Mouse (Mus musculus) cerebellum, adult (tissue): ENCODE measurements around the gene Fitm2.
"Not testable (repeated sequence)": the region's sequence is repeated elsewhere in the genome, so short reads cannot be mapped to it uniquely, and the experiment has no call there.

Experiments used
- ATAC-seq: cut with Nextera tagmentation; 2 replicates; pipeline ENCODE4 v1.9.2; 2017; ENCODE audit warnings: mild to moderate bottlenecking, moderate library complexity, mixed read lengths; ENCODE audit not compliant: insufficient number of reproducible peaks, low FRiP score, low TSS enrichment

The Fitm2 gene

GRCm38 (mm10) chr2:163463998-163464397 is 8.4 kb downstream of the Fitm2 start:
- 0 out of 2 replicates have a peak, but pooled peaks have one; percentile 36 for ATAC-seq

- ATAC-seq = no peak
Measured at GRCm38 (mm10) chr2:163463251-163463769, 9.1 kb downstream of the Fitm2 start.

GRCm38 (mm10) chr2:163462801-163463200 is 9.6 kb downstream of the Fitm2 start:
- ATAC-seq = no peak

- ATAC-seq = no peak
Measured at GRCm38 (mm10) chr2:163462386-163462785, 10.0 kb downstream of the Fitm2 start.

- ATAC-seq = not testable (repeated sequence)
Measured at GRCm38 (mm10) chr2:163461307-163461706, 11.1 kb downstream of the Fitm2 start.

GRCm38 (mm10) chr2:163460622-163461021 is 11.8 kb downstream of the Fitm2 start:
- no peak for ATAC-seq

GRCm38 (mm10) chr2:163459380-163459779 is 13.0 kb downstream of the Fitm2 start:
- no peak for ATAC-seq

GRCm38 (mm10) chr2:163458539-163459265 is 13.7 kb downstream of the Fitm2 start:
- peak; percentile 74 for ATAC-seq

- ATAC-seq = no peak
Measured at GRCm38 (mm10) chr2:163453378-163453777, 19.1 kb downstream of the Fitm2 start.

GRCm38 (mm10) chr2:163452738-163453137 is 19.7 kb downstream of the Fitm2 start:
- no peak for ATAC-seq

- 0 out of 2 replicates have a peak, but pooled peaks have one; percentile 56 for ATAC-seq
Measured at GRCm38 (mm10) chr2:163450668-163451295, 21.6 kb downstream of the Fitm2 start.

- ATAC-seq = no peak
Measured at GRCm38 (mm10) chr2:163449276-163449675, 23.2 kb downstream of the Fitm2 start.

GRCm38 (mm10) chr2:163447375-163447774 is 25.1 kb downstream of the Fitm2 start:
- no peak for ATAC-seq

GRCm38 (mm10) chr2:163444017-163444416 is 28.4 kb downstream of the Fitm2 start:
- ATAC-seq = no peak

- ATAC-seq = peak; percentile 77; the same call in 1 of the 2 replicates
Measured at GRCm38 (mm10) chr2:163443543-163443942, 28.9 kb downstream of the Fitm2 start.

- no peak for ATAC-seq
Measured at GRCm38 (mm10) chr2:163439488-163439887, 32.9 kb downstream of the Fitm2 start.

- ATAC-seq = peak; percentile 31
Measured at GRCm38 (mm10) chr2:163438619-163439451, 33.6 kb downstream of the Fitm2 start.

- ATAC-seq = peak; percentile 57
Measured at GRCm38 (mm10) chr2:163438246-163438618, 34.2 kb downstream of the Fitm2 start, which contains the start of gene Gdap1l1. Gene Gdap1l1, plus strand, starts transcription at chr2:163438476.

GRCm38 (mm10) chr2:163437800-163438199 is 34.6 kb downstream of the Fitm2 start:
- ATAC-seq = no peak

- ATAC-seq = peak; percentile 70
Measured at GRCm38 (mm10) chr2:163433971-163434370, 38.5 kb downstream of the Fitm2 start.

GRCm38 (mm10) chr2:163431289-163431688 is 41.1 kb downstream of the Fitm2 start:
- ATAC-seq = no peak
